Mouse (Mus musculus): ENCODE measurements around the gene Nol9. TPM values are rescaled to one million over a fixed set of nuclear protein-coding genes. Genes with fewer than 3 reads are reported as not detected.

Nol9 gene
- total and polyA plus RNA-seq, 2 experiments from 2014 or later, result 17.1 to 33.0 TPM

GRCm38 (mm10) chr4:152006137-152006536, 33.0 kb upstream of the Nol9 start:
- DNase-seq (ENCODE audit: low spot score) (no peak), ATAC-seq (no peak)
- H3K4me3 ChIP-seq (ENCODE audit: low read length), result no peak overlapping the region
- 79% methylated on average over 6 of the region's 6 CpGs for WGBS
- H3K9ac ChIP-seq (replicated peaks; ENCODE audit: low read length), result no peak overlapping the region
- no peaks in the 10 kb centered on the region for H3K36me3 ChIP-seq (ENCODE audit: insufficient read depth, low read length)
- H3K27me3 ChIP-seq (ENCODE audit: insufficient read depth, low read length), result no peaks in the 10 kb centered on the region; the same call in 1 of the 2 replicates
- no peak overlapping the region for H3K4me2 ChIP-seq (ENCODE audit: low read depth, low read length)
- TF ChIP-seq CTCF (IDR thresholded peaks at IDR 0.05; ENCODE audit: low read depth), result peak; percentile 21; the same call in 1 of the 2 replicates
- no peak overlapping the region for H3K27ac ChIP-seq
- no peaks in the 10 kb centered on the region for H3K9me3 ChIP-seq (ENCODE audit: low read length)
- H3K4me1 ChIP-seq (ENCODE audit: insufficient read depth, low read length), result peaks cover 12% of the 10 kb centered on the region

- WGBS, result 17% methylated on average over 3 of the region's 3 CpGs
- Histone ChIP-seq H3K9me3 (ENCODE audit: low read length) (no peaks in the 10 kb centered on the region), H3K27ac (no peak overlapping the region), H3K36me3 (ENCODE audit: insufficient read depth, low read length) (no peaks in the 10 kb centered on the region), H3K9ac (replicated peaks; ENCODE audit: low read length) (no peak overlapping the region), H3K4me1 (ENCODE audit: insufficient read depth, low read length) (peaks cover 12% of the 10 kb centered on the region), H3K27me3 (ENCODE audit: insufficient read depth, low read length) (no peaks in the 10 kb centered on the region; the same call in 1 of the 2 replicates), H3K4me2 (ENCODE audit: low read depth, low read length) (no peak overlapping the region), H3K4me3 (ENCODE audit: low read length) (no peak overlapping the region)
- TF ChIP-seq CTCF (IDR thresholded peaks at IDR 0.05; ENCODE audit: low read depth), result no peak
- DNase-seq (ENCODE audit: low spot score) (no peak), ATAC-seq (no peak)
Observed at GRCm38 (mm10) chr4:152006812-152007211, 32.3 kb upstream of the Nol9 start.

- peak overlapping the region; percentile 100 for H3K4me2 ChIP-seq (ENCODE audit: low read depth, low read length)
- no peak for TF ChIP-seq CTCF (IDR thresholded peaks at IDR 0.05; ENCODE audit: low read depth)
- H3K36me3 ChIP-seq (ENCODE audit: insufficient read depth, low read length), result no peaks in the 10 kb centered on the region
- H3K27ac ChIP-seq, result peak overlapping the region; percentile 80; the same call in 1 of the 2 replicates
- no peaks in the 10 kb centered on the region; the same call in 1 of the 2 replicates for H3K27me3 ChIP-seq (ENCODE audit: insufficient read depth, low read length)
- peaks cover 12% of the 10 kb centered on the region for H3K4me1 ChIP-seq (ENCODE audit: insufficient read depth, low read length)
- H3K4me3 ChIP-seq (ENCODE audit: low read length), result peak overlapping the region; percentile 72
- no peak for DNase-seq (ENCODE audit: low spot score)
- peak overlapping the region; percentile 68; the same call in 1 of the 2 replicates for H3K9ac ChIP-seq (replicated peaks; ENCODE audit: low read length)
- no peak for ATAC-seq
- no peaks in the 10 kb centered on the region for H3K9me3 ChIP-seq (ENCODE audit: low read length)
- 9% methylated on average over 8 of the region's 8 CpGs for WGBS
Observed at GRCm38 (mm10) chr4:152007481-152008147, 31.5 kb upstream of the Nol9 start.

GRCm38 (mm10) chr4:152008148-152008500, 31.0 kb upstream of the Nol9 start:
- Histone ChIP-seq H3K27ac (peak overlapping the region; percentile 80), H3K4me3 (ENCODE audit: low read length) (peak overlapping the region; percentile 72), H3K36me3 (ENCODE audit: insufficient read depth, low read length) (no peaks in the 10 kb centered on the region), H3K4me2 (ENCODE audit: low read depth, low read length) (peak overlapping the region; percentile 100), H3K4me1 (ENCODE audit: insufficient read depth, low read length) (peaks cover 12% of the 10 kb centered on the region), H3K9ac (replicated peaks; ENCODE audit: low read length) (peak overlapping the region; percentile 68), H3K27me3 (ENCODE audit: insufficient read depth, low read length) (no peaks in the 10 kb centered on the region; the same call in 1 of the 2 replicates), H3K9me3 (ENCODE audit: low read length) (no peaks in the 10 kb centered on the region)
- ATAC-seq (no peak), DNase-seq (ENCODE audit: low spot score) (no peak)
- under 1% methylated on average over 14 of the region's 14 CpGs for WGBS
- TF ChIP-seq CTCF (IDR thresholded peaks at IDR 0.05; ENCODE audit: low read depth), result no peak

- peak; percentile 95 for DNase-seq (ENCODE audit: low spot score)
- no peaks in the 10 kb centered on the region for H3K9me3 ChIP-seq (ENCODE audit: low read length)
- TF ChIP-seq CTCF (IDR thresholded peaks at IDR 0.05; ENCODE audit: low read depth), result no peak
- H3K27ac ChIP-seq, result peak within 1 kb of the TSS; percentile 80
- peak within 1 kb of the TSS; percentile 68 for H3K9ac ChIP-seq (replicated peaks; ENCODE audit: low read length)
- WGBS, result 0% methylated on average over 45 of the region's 45 CpGs
- H3K4me1 ChIP-seq (ENCODE audit: insufficient read depth, low read length), result peaks cover 12% of the 10 kb centered on the region
- peak within 1 kb of the TSS; percentile 100 for H3K4me2 ChIP-seq (ENCODE audit: low read depth, low read length)
- no peaks in the 10 kb centered on the region for H3K36me3 ChIP-seq (ENCODE audit: insufficient read depth, low read length)
- no peaks in the 10 kb centered on the region; the same call in 1 of the 2 replicates for H3K27me3 ChIP-seq (ENCODE audit: insufficient read depth, low read length)
- ATAC-seq, result peak; percentile 90
- peak within 1 kb of the TSS; percentile 72 for H3K4me3 ChIP-seq (ENCODE audit: low read length)
Observed at GRCm38 (mm10) chr4:152008622-152009075, 30.5 kb upstream of the Nol9 start, which contains the start of gene Klhl21. TSS of gene Klhl21 (plus strand) at chr4:152008803.

- DNase-seq (ENCODE audit: low spot score), result peak; percentile 75
- H3K4me1 ChIP-seq (ENCODE audit: insufficient read depth, low read length), result peaks cover 12% of the 10 kb centered on the region
- H3K27ac ChIP-seq, result peak overlapping the region; percentile 80
- WGBS, result under 1% methylated on average over 110 of the region's 115 CpGs
- no peaks in the 10 kb centered on the region; the same call in 1 of the 2 replicates for H3K27me3 ChIP-seq (ENCODE audit: insufficient read depth, low read length)
- H3K4me3 ChIP-seq (ENCODE audit: low read length), result peak overlapping the region; percentile 72
- peak overlapping the region; percentile 100 for H3K4me2 ChIP-seq (ENCODE audit: low read depth, low read length)
- peaks cover 4% of the 10 kb centered on the region; the same call in 1 of the 2 replicates for H3K36me3 ChIP-seq (ENCODE audit: insufficient read depth, low read length)
- ATAC-seq, result peak; percentile 84
- no peaks in the 10 kb centered on the region for H3K9me3 ChIP-seq (ENCODE audit: low read length)
- TF ChIP-seq CTCF (IDR thresholded peaks at IDR 0.05; ENCODE audit: low read depth), result no peak
- H3K9ac ChIP-seq (replicated peaks; ENCODE audit: low read length), result peak overlapping the region; percentile 68
Observed at GRCm38 (mm10) chr4:152009076-152010051, 29.8 kb upstream of the Nol9 start.

All from hindbrain, postnatal 0 days (tissue).